Mouse (Mus musculus): ENCODE results near the gene Zbtb1.

The Zbtb1 gene

DNA sequence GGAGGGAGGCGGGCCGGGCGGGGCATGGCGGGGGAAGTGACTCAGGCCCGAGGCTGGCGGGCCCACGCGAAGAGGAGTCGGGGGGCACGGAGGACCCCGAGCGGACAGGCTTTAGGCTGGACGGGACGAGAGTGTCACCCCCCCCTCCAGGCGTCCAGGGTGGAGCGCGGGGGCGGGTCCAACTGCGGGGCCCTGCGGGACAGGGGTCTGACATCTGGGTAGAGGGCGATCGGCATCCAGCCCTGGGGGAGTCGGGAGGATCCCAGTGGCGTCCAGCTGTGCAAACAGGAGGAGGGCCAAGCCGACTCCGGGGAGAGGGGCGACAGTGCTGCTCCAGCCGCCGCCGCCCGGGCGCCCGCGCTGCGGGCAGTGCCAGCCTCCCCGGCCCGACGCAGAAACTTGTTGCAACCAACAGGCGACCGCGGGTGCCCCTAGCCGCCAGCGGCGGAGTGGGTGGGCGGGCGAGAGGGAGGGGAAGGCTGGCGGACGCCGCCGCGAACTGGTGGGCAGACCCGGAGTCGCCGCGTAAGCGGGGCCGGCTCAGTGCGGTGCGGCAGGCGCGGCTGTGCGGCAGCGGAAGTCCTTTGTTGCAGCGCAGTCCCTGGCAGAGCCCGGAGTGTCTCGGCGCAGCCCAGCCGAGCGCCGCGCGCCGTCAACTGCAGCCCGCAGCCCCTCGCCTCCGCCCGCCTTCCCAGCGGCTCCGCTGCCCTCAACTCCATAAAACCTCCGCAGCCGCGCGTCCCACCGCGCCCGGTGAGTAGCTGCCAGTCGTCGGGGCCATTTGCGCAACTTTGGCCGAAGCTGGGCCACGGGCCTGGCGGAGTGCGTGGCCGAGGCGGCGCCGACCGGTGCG is at the start of gene Zbtb1:
Gene Zbtb1, plus strand, starts transcription at position 289 of the 853 bp plus-strand sequence.
- DNase-seq = peak; percentile 86 to 87

- peak; percentile 28 to 30 for DNase-seq
These were observed 45.2 kb upstream of the Zbtb1 start, which contains the start of gene Akap5 for GRCm38 (mm10) chr12:76324679-76325431. TSS of gene Akap5 (plus strand) at chr12:76324891.

- DNase-seq = no peak
These were observed 43.4 kb upstream of the Zbtb1 start for GRCm38 (mm10) chr12:76326437-76327220.

- peak; percentile 17 to 21 for DNase-seq
These were observed 41.3 kb upstream of the Zbtb1 start for GRCm38 (mm10) chr12:76328567-76329354.

DNA sequence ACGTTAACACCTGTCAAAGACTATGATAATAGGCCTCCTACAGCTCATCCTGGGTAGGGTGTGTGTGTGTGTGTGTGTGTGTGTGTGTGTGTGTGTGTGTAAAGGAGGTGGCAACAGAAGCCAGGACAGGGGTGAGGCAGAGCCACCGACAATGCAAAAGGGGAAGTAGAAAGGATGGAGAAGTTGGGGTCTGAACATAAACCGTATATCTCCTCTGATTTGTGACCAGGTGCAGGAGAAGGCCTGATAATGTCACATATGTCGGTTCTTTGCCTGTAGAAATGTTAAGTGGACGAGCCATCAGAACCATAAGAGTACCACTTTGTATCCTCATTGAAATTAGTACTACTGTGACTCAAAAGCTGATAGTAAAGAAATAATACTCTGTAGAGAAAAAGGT is 36.4 kb upstream of the Zbtb1 start:
- DNase-seq = no peak

GRCm38 (mm10) chr12:76335641-76336040 is 34.4 kb upstream of the Zbtb1 start:
- no peak for DNase-seq

DNA sequence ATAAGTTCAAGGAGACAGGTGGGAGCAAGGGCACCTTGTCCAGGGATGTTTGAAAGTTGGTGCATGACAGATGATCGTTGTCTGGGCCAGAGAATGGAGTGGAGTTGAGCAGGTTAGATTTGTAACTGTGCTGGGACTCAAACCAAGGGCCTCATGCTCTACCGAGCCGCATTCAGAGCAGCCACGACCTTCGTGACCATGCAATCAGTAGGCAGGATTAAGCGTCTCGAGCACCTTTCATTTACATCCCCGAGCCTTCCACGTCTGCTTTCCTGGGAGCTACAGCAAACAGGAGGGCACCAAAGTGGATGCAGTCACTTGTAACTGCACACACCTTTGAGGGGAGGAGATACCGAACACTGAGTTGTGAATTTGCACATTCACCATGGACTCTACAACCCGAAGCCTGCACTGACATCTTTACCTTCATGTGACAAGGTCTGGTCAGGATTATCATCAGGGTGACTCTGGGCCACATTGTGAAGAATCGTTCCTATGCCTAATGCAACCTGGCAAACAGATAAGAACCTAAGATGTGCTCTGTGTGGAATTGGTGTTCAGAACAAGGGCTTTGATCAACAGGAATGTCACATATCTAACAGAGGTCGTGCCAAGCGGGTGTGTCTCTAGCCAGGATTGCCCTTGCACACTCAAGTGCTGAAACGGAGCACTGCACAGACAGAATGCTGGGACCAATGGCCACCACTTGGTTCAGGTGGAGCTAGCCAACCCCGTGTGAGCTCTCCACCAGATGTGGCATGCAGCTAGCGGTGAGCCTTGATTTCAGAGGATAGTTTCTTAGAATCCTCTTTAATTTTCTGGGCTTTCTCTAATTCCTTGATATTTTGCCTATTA is 33.7 kb upstream of the Zbtb1 start:
- no peak for DNase-seq

GRCm38 (mm10) chr12:76341080-76341479 is 29.0 kb upstream of the Zbtb1 start:
- peak; percentile 81 to 83 for DNase-seq

DNA sequence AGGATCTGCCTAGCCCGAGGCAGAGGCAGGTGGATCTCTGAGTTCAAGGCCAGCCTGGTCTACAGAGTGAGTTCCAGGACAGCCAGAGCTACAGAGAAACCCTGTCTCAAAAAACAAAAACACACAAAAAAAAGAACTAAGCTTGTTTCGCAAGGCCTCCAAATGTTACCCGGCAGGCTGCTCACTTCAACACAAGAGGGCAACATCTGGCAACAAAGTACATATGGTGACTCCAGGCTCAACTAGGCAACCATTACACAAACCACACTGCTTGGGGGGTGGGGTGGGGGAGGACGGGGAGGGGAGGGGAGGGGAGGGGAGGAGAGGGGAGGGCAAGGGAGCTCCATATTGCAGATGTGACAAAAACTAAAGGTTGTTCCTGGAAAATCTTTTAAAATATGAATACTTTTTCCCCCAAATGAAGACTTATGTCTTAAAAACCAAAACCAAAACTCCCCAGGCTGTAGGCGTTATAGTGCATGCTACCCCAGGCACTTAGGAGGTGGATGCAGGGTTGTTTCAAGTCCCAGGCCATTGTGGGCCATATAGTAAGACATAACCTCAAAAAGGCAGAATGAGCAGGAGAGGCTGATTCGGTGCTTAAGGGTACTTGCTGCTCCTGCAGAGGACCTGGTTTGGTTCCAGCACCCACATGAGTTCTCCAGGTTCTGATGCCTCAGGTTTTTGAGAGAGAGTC is 24.2 kb upstream of the Zbtb1 start:
- peak; percentile 35 to 36 for DNase-seq

DNA sequence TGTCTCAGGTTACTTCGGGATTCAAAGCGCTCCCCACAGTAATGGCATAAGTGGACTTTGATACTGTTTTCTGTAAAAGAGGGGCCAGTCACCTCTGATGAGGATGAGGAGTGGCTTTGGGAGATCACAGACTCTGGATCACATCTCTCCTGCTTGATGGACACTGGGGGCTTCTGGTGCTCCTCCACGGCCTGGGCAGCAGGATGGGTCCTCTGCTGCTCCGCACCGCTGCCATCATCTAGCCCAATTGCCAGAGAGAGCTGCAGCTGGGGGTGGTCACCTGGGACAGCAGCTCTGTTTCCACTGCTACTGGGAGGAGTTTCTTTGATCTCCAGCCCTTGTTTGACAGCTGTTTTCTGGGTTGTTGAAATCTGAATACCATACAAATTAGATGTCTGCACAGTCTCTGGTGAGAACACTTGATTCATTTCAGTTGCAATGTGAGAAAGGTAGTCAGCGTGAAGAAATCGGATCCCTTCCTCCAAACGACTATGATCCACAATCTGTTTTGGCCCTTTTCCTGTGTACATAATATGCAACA is 20.3 kb upstream of the Zbtb1 start:
- DNase-seq = no peak

- no peak for DNase-seq
These were observed 9.2 kb upstream of the Zbtb1 start for GRCm38 (mm10) chr12:76360868-76361267.

- no peak for DNase-seq
These were observed 8.4 kb upstream of the Zbtb1 start for GRCm38 (mm10) chr12:76361405-76362302.

DNA sequence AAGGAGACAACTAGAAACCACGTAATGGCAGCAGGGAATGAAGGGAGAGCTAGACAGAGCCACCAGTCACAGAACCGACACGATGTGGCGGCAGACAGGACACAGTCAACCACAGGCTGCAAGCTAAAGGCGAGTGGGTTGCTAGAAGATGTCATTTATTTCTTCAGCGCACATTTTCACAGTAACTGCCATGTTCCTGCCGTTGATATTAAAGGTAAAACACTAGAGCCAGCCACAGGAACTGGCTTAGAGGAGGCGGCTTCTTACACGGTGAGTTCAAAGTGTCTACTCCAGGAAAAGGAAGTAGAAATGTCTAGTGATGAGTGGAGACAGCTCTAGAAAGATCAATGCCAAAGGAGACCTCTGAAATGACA is 7.8 kb upstream of the Zbtb1 start:
- DNase-seq = peak; percentile 32 to 36

DNA sequence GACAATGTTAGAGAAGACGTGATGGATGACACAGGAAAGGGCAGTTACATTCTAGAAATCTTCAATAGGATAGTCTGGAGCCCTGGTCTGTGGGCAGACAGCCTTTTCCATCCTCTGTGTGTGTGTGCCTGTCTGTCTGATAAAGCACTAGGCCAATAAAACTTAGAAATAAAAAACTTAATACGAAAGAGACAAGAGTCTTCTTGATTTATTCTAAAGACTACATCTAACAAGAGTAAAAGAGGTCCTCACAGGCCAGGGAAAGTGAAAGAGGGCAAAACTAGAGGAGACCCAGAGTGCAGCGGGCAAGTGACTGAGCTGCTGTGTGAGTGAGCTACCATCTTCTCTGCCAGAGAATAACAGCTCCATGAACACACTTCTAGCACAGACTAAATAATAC is 3.8 kb upstream of the Zbtb1 start:
- no peak for DNase-seq

GRCm38 (mm10) chr12:76367096-76367995 is 2.7 kb upstream of the Zbtb1 start:
- DNase-seq = peak; percentile 26 to 29

DNA sequence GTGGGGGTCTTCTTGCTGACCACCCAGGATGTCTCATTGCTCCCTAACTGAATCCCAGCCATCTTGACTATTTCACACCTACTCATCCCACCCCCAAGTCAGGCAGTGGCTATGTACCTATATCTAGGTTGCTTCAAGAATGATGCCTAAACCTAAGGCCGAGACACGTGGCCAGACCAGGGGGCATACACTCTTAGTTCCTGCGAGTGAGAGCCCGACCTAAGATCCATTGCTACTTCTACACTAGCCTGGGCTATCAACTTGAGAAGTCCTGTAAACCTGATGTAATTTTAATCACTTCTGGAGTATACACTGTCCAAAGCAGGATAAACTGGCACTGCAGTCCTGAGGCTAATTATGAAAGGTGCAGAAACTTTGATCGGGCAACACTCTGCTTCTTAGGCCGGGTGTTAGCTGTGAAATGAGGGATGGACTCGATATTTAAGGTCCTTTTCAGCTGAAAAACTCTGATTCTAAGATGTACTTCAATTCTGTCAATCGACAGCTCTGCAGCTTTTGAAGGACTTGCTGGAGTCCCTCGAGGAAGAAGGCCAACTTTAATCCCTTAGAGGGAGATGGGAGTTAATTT is 1.8 kb upstream of the Zbtb1 start:
- DNase-seq = peak in 1 of 2 experiments; percentile 25

DNA sequence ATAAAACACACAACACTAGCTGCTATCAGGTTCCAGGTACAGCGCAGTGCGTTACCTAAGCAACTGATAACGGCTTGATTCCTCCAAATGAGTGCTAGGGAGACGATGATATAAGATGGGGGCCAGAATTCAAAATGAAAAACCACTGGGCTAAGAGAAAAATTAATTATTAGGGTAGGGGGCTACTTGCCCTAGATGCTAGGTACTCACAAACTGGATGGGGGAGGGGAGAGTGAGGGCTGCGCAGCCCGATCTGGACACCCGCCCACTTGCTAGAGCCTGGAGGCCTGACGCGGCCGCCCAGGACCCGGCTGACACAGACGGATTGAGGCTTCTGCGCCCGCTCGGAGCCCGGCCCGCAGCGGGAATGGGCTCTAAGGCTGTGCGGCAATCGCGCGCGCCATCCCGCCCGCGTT is 1.3 kb upstream of the Zbtb1 start:
- DNase-seq = no peak
